In genomic region chr7:17023701-17024100, GRCm38 (mm10) we compare ENCODE assay signal across 11 mouse cellular contexts. TPM values are rescaled to one million over a fixed set of nuclear protein-coding genes. Genes with fewer than 3 reads are reported as not detected.
DNase-seq lines count a peak whose midpoint lies in the region; ATAC-seq lines count a peak whose summit lies in the region.
"Had no signal": no experiment of that assay in that cellular context is flagged by ENCODE, and none has a peak within 500 bp of the region (broad histone marks: within the 10 kb centered on the region; RNA-seq: fewer than 3 reads in every experiment).

No protein-coding gene starts in this region.

- peak overlapping the region; percentile 56 to 65 for H3K27ac ChIP-seq in heart, embryonic 14.5 days (replicated peaks in 1 of 2; ENCODE audit: control insufficient read depth in 1 of 2, insufficient read depth in 1 of 2, low read depth in 2 of 2, low read length in 2 of 2)
- no peak overlapping the region for H3K27ac ChIP-seq in midbrain, embryonic 12.5 days (replicated peaks)
- no peak overlapping the region for H3K27ac ChIP-seq in midbrain, embryonic 16.5 days (ENCODE audit: low read length)
- no peak overlapping the region for H3K27ac ChIP-seq in limb, embryonic 11.5 days (replicated peaks; ENCODE audit: low read depth, low read length)
- H3K27ac ChIP-seq in stomach, embryonic 16.5 days (ENCODE audit: low read length) = peak overlapping the region; percentile 87

- no peak for DNase-seq in heart, adult 9 months (ENCODE audit: low spot score in 2 of 2)
- DNase-seq in limb, embryonic 11.5 days (ENCODE audit: low spot score) = no peak
- no peak for DNase-seq in left cerebral cortex, postnatal 4 days
- DNase-seq: right cerebral cortex, adult 18-20 months; thymus, postnatal 14 days had no signal

- peak overlapping the region; percentile 51; the same call in 1 of the 2 replicates for H3K9ac ChIP-seq in heart, embryonic 14.5 days (ENCODE audit: low read length)
- 0 out of 2 replicates have a peak overlapping the region, but pooled peaks have one; percentile 8 for H3K9ac ChIP-seq in midbrain, embryonic 12.5 days (replicated peaks)
- H3K9ac ChIP-seq in midbrain, embryonic 16.5 days (ENCODE audit: low read depth, low read length) = no peak overlapping the region
- H3K9ac ChIP-seq in limb, embryonic 11.5 days (ENCODE audit: low read length) = no peak overlapping the region
- peak overlapping the region; percentile 94 for H3K9ac ChIP-seq in stomach, embryonic 16.5 days (ENCODE audit: low read length)

- intact Hi-C loops in left cerebral cortex, postnatal 4 days (cut with DNase I) = no loop called here

- no peaks in the 10 kb centered on the region for H3K9me3 ChIP-seq in heart, embryonic 14.5 days (ENCODE audit: control insufficient read depth, low read length)
- no peaks in the 10 kb centered on the region for H3K9me3 ChIP-seq in midbrain, embryonic 12.5 days
- no peaks in the 10 kb centered on the region for H3K9me3 ChIP-seq in midbrain, embryonic 16.5 days (replicated peaks; ENCODE audit: control insufficient read depth, low read length, poor library complexity, severe bottlenecking)
- H3K9me3 ChIP-seq in limb, embryonic 11.5 days (ENCODE audit: control insufficient read depth, low read length) = no peaks in the 10 kb centered on the region
- no peaks in the 10 kb centered on the region for H3K9me3 ChIP-seq in stomach, embryonic 16.5 days (replicated peaks; ENCODE audit: control insufficient read depth, low read length)

- H3K27me3 ChIP-seq in heart, embryonic 14.5 days (ENCODE audit: control insufficient read depth, insufficient read depth, low read length) = no peaks in the 10 kb centered on the region
- no peaks in the 10 kb centered on the region for H3K27me3 ChIP-seq in midbrain, embryonic 12.5 days
- no peaks in the 10 kb centered on the region for H3K27me3 ChIP-seq in midbrain, embryonic 16.5 days (ENCODE audit: control insufficient read depth, insufficient read depth, low read depth, low read length)
- no peaks in the 10 kb centered on the region for H3K27me3 ChIP-seq in limb, embryonic 11.5 days (ENCODE audit: control insufficient read depth, insufficient read depth, low read length)
- no peaks in the 10 kb centered on the region for H3K27me3 ChIP-seq in stomach, embryonic 16.5 days (ENCODE audit: control insufficient read depth, insufficient read depth, low read length)

- H3K4me1 ChIP-seq in heart, embryonic 14.5 days (ENCODE audit: control insufficient read depth in 2 of 2, insufficient read depth in 2 of 2, low read length in 2 of 2) = peaks cover 43 to 46% of the 10 kb centered on the region in 2 experiments
- H3K4me1 ChIP-seq in midbrain, embryonic 12.5 days = peaks cover 26% of the 10 kb centered on the region
- H3K4me1 ChIP-seq in midbrain, embryonic 16.5 days (ENCODE audit: control insufficient read depth, insufficient read depth, low read length) = peaks cover 18% of the 10 kb centered on the region
- H3K4me1 ChIP-seq in limb, embryonic 11.5 days (ENCODE audit: control insufficient read depth, insufficient read depth, low read length) = peaks cover 21% of the 10 kb centered on the region
- peaks cover 37% of the 10 kb centered on the region for H3K4me1 ChIP-seq in stomach, embryonic 16.5 days (ENCODE audit: control insufficient read depth, insufficient read depth, low read length)

- ATAC-seq in heart, embryonic 14.5 days (ENCODE audit: insufficient number of reproducible peaks, insufficient read depth, low FRiP score, low read depth) = no peak
- no peak for ATAC-seq in midbrain, embryonic 12.5 days (ENCODE audit: low FRiP score, low read depth)
- no peak for ATAC-seq in midbrain, embryonic 16.5 days
- ATAC-seq in limb, embryonic 11.5 days (ENCODE audit: insufficient number of reproducible peaks, low FRiP score, low TSS enrichment, low read depth) = no peak
- ATAC-seq in stomach, embryonic 16.5 days (ENCODE audit: insufficient read depth, low FRiP score) = no peak
- ATAC-seq in CD4-positive, CD25-positive, alpha-beta regulatory T cell, adult 4 months = no peak

- WGBS in heart, embryonic 14.5 days = 28% methylated on average over 4 of the region's 4 CpGs
- WGBS in midbrain, embryonic 12.5 days = 88% methylated on average over 4 of the region's 4 CpGs
- 93% methylated on average over 4 of the region's 4 CpGs for WGBS in midbrain, embryonic 16.5 days
- WGBS in limb, embryonic 11.5 days = 82% methylated on average over 4 of the region's 4 CpGs
- 63% methylated on average over 4 of the region's 4 CpGs for WGBS in stomach, embryonic 16.5 days

- H3K4me2 ChIP-seq in heart, embryonic 14.5 days (ENCODE audit: low read length) = peak overlapping the region; percentile 68
- no peak overlapping the region for H3K4me2 ChIP-seq in midbrain, embryonic 12.5 days (replicated peaks)
- H3K4me2 ChIP-seq in midbrain, embryonic 16.5 days (ENCODE audit: low read length) = no peak overlapping the region
- H3K4me2 ChIP-seq in limb, embryonic 11.5 days (ENCODE audit: low read depth, severe bottlenecking) = no peak overlapping the region
- H3K4me2 ChIP-seq in stomach, embryonic 16.5 days (ENCODE audit: low read depth, low read length) = 0 out of 2 replicates have a peak overlapping the region, but pooled peaks have one; percentile 58

- no peak overlapping the region for H3K4me3 ChIP-seq in heart, embryonic 14.5 days (ENCODE audit: control insufficient read depth in 1 of 2, insufficient read depth in 1 of 2, low read depth in 1 of 2, low read length in 2 of 2)
- H3K4me3 ChIP-seq in midbrain, embryonic 12.5 days = no peak overlapping the region
- H3K4me3 ChIP-seq in midbrain, embryonic 16.5 days (ENCODE audit: low read depth, low read length) = no peak overlapping the region
- 0 out of 2 replicates have a peak overlapping the region, but pooled peaks have one; percentile 0 for H3K4me3 ChIP-seq in limb, embryonic 11.5 days (ENCODE audit: low read depth, low read length)
- H3K4me3 ChIP-seq in stomach, embryonic 16.5 days (replicated peaks; ENCODE audit: low read length) = no peak overlapping the region
- H3K4me3 ChIP-seq: myocyte had no signal

- peaks cover 47% of the 10 kb centered on the region for H3K36me3 ChIP-seq in heart, embryonic 14.5 days (ENCODE audit: control insufficient read depth, insufficient read depth, low read length)
- peaks cover 52% of the 10 kb centered on the region for H3K36me3 ChIP-seq in midbrain, embryonic 12.5 days
- peaks cover 28% of the 10 kb centered on the region for H3K36me3 ChIP-seq in midbrain, embryonic 16.5 days (ENCODE audit: control insufficient read depth, insufficient read depth, low read length)
- H3K36me3 ChIP-seq in limb, embryonic 11.5 days (ENCODE audit: control insufficient read depth, insufficient read depth, low read length) = peaks cover 17% of the 10 kb centered on the region
- 0 out of 2 replicates have a peak, but pooled peaks cover 10% of the 10 kb centered on the region for H3K36me3 ChIP-seq in stomach, embryonic 16.5 days (ENCODE audit: control insufficient read depth, insufficient read depth, low read length)

RNA-seq across cellular contexts. Expression of gene Ppp5c, which starts 4.0 kb away (rescaled TPM):
- polyA plus RNA-seq in heart, embryonic 14.5 days (2014; fragmentation: Nextera tagmentation; extraction: Ambion mirVana) = 88.4 and 89.1 TPM in 2 replicates
- polyA plus RNA-seq in midbrain, embryonic 12.5 days (2016; fragmentation: Nextera tagmentation; extraction: Ambion mirVana) = 102 TPM in 2 replicates
- 118 and 127 TPM in 2 replicates for polyA plus RNA-seq in midbrain, embryonic 16.5 days (2015; fragmentation: Nextera tagmentation; extraction: Ambion mirVana)
- 134 and 140 TPM in 2 replicates for polyA plus RNA-seq in limb, embryonic 11.5 days (2014; fragmentation: Nextera tagmentation; extraction: Ambion mirVana)
- polyA plus RNA-seq in stomach, embryonic 16.5 days (2015; fragmentation: Nextera tagmentation; extraction: Ambion mirVana) = 87.9 and 95.6 TPM in 2 replicates
- polyA plus RNA-seq in CD4-positive, CD25-positive, alpha-beta regulatory T cell, adult 4 months (2017; shearing (Covaris generic)) = 10 to 100 TPM; 56.6 to 76.0 TPM
- total RNA-seq in left cerebral cortex, postnatal 4 days (2021) = 100 to 1,000 TPM; 110 to 120 TPM

RNA-seq across cellular contexts. Expression of gene Ccdc8, which starts 31.2 kb away (rescaled TPM):
- 21.9 and 26.8 TPM in 2 replicates for polyA plus RNA-seq in heart, embryonic 14.5 days (2014; fragmentation: Nextera tagmentation; extraction: Ambion mirVana)
- polyA plus RNA-seq in midbrain, embryonic 12.5 days (2016; fragmentation: Nextera tagmentation; extraction: Ambion mirVana) = 7.0 and 12.6 TPM in 2 replicates
- 6.4 and 6.9 TPM in 2 replicates for polyA plus RNA-seq in midbrain, embryonic 16.5 days (2015; fragmentation: Nextera tagmentation; extraction: Ambion mirVana)
- 26.4 and 33.5 TPM in 2 replicates for polyA plus RNA-seq in limb, embryonic 11.5 days (2014; fragmentation: Nextera tagmentation; extraction: Ambion mirVana)
- 40.4 and 45.1 TPM in 2 replicates for polyA plus RNA-seq in stomach, embryonic 16.5 days (2015; fragmentation: Nextera tagmentation; extraction: Ambion mirVana)
- polyA plus RNA-seq in CD4-positive, CD25-positive, alpha-beta regulatory T cell, adult 4 months (2017; shearing (Covaris generic)) = under 1 TPM in 1 of 2 experiments, not detected in 1; 0.20 TPM
- total RNA-seq in left cerebral cortex, postnatal 4 days (2021) = 1 to 10 TPM; 3.3 to 4.3 TPM

RNA-seq across cellular contexts. Expression of gene Hif3a, which starts 38.5 kb away (rescaled TPM):
- polyA plus RNA-seq in heart, embryonic 14.5 days (2014; fragmentation: Nextera tagmentation; extraction: Ambion mirVana) = 43.7 and 51.6 TPM in 2 replicates
- polyA plus RNA-seq in midbrain, embryonic 12.5 days (2016; fragmentation: Nextera tagmentation; extraction: Ambion mirVana) = 4.9 and 5.1 TPM in 2 replicates
- polyA plus RNA-seq in midbrain, embryonic 16.5 days (2015; fragmentation: Nextera tagmentation; extraction: Ambion mirVana) = 4.0 and 5.7 TPM in 2 replicates
- 8.9 and 9.6 TPM in 2 replicates for polyA plus RNA-seq in limb, embryonic 11.5 days (2014; fragmentation: Nextera tagmentation; extraction: Ambion mirVana)
- 49.6 and 60.1 TPM in 2 replicates for polyA plus RNA-seq in stomach, embryonic 16.5 days (2015; fragmentation: Nextera tagmentation; extraction: Ambion mirVana)
- under 1 TPM; 0.60 to 0.91 TPM for polyA plus RNA-seq in CD4-positive, CD25-positive, alpha-beta regulatory T cell, adult 4 months (2017; shearing (Covaris generic))
- 1 to 10 TPM; 6.7 to 7.9 TPM for total RNA-seq in left cerebral cortex, postnatal 4 days (2021)

RNA-seq across cellular contexts. Expression of gene Gm42372, which starts 40.8 kb away (rescaled TPM):
- polyA plus RNA-seq in heart, embryonic 14.5 days (2014; fragmentation: Nextera tagmentation; extraction: Ambion mirVana) = 0.08 and 0.12 TPM in 2 replicates
- 1.7 and 1.8 TPM in 2 replicates for polyA plus RNA-seq in midbrain, embryonic 12.5 days (2016; fragmentation: Nextera tagmentation; extraction: Ambion mirVana)
- polyA plus RNA-seq in midbrain, embryonic 16.5 days (2015; fragmentation: Nextera tagmentation; extraction: Ambion mirVana) = 7.2 and 7.3 TPM in 2 replicates
- 0.65 and 0.78 TPM in 2 replicates for polyA plus RNA-seq in limb, embryonic 11.5 days (2014; fragmentation: Nextera tagmentation; extraction: Ambion mirVana)
- 0.25 and 0.35 TPM in 2 replicates for polyA plus RNA-seq in stomach, embryonic 16.5 days (2015; fragmentation: Nextera tagmentation; extraction: Ambion mirVana)
- polyA plus RNA-seq in CD4-positive, CD25-positive, alpha-beta regulatory T cell, adult 4 months (2017; shearing (Covaris generic)) = 1 to 10 TPM; 4.8 to 4.9 TPM
- total RNA-seq in left cerebral cortex, postnatal 4 days (2021) = 10 to 100 TPM; 38.0 to 41.8 TPM
- polyA plus RNA-seq: myocyte had no signal

RNA-seq across cellular contexts. Expression of gene Psg16, which starts 50.1 kb away (rescaled TPM):
- polyA plus RNA-seq in heart, embryonic 14.5 days (2014; fragmentation: Nextera tagmentation; extraction: Ambion mirVana) = 0.16 and 0.23 TPM in 2 replicates
- 0.21 and 0.23 TPM in 2 replicates for polyA plus RNA-seq in midbrain, embryonic 12.5 days (2016; fragmentation: Nextera tagmentation; extraction: Ambion mirVana)
- 5.7 and 7.2 TPM in 2 replicates for polyA plus RNA-seq in midbrain, embryonic 16.5 days (2015; fragmentation: Nextera tagmentation; extraction: Ambion mirVana)
- 0.12 and 0.24 TPM in 2 replicates for polyA plus RNA-seq in limb, embryonic 11.5 days (2014; fragmentation: Nextera tagmentation; extraction: Ambion mirVana)
- polyA plus RNA-seq in stomach, embryonic 16.5 days (2015; fragmentation: Nextera tagmentation; extraction: Ambion mirVana) = 0.46 and 0.77 TPM in 2 replicates
- 1 to 10 TPM in 1 of 2 experiments, under 1 TPM in 1; 0.13 to 1.4 TPM for polyA plus RNA-seq in CD4-positive, CD25-positive, alpha-beta regulatory T cell, adult 4 months (2017; shearing (Covaris generic))
- total RNA-seq in left cerebral cortex, postnatal 4 days (2021) = 1 to 10 TPM; 5.2 to 6.8 TPM
- polyA plus RNA-seq: myocyte had no signal

Comparison
In these comparisons a context has a peak if more than half of its experiments do, and no peak if none do; other contexts are left out.
1. H3K9ac ChIP-seq: peak in heart, embryonic 14.5 days (single experiment), midbrain, embryonic 12.5 days (single experiment) and stomach, embryonic 16.5 days (single experiment); none in midbrain, embryonic 16.5 days (single experiment) and limb, embryonic 11.5 days (single experiment).
2. H3K27ac ChIP-seq: peak in heart, embryonic 14.5 days (2 of 2) and stomach, embryonic 16.5 days (single experiment); none in midbrain, embryonic 12.5 days (single experiment), midbrain, embryonic 16.5 days (single experiment) and limb, embryonic 11.5 days (single experiment).
3. H3K4me2 ChIP-seq: peak in heart, embryonic 14.5 days (single experiment) and stomach, embryonic 16.5 days (single experiment); none in midbrain, embryonic 12.5 days (single experiment), midbrain, embryonic 16.5 days (single experiment) and limb, embryonic 11.5 days (single experiment).